Mouse (Mus musculus) left cerebral cortex, postnatal 36 days (tissue): ENCODE data around the gene Fcrlb. TPM values are rescaled to one million over a fixed set of nuclear protein-coding genes. Genes with fewer than 3 reads are reported as not detected.

ENCODE experiments used
- total RNA-seq, 2 experiments: library from RNA; stranded (reverse); gene quantifications; 2 replicates each; pipeline ENCODE4 v1.2.3; 2021

Gene Fcrlb
- total RNA-seq, 2 experiments from 2014 or later = 0.32 to 0.81 TPM

Other genes with a start within 250 kb of the Fcrlb start
- gene Atf6, start 45.2 kb downstream of the Fcrlb start, total RNA-seq = 10 to 100 TPM; 53.3 to 59.4 TPM
- gene Gm26620, start 27.9 kb downstream of the Fcrlb start, total RNA-seq = under 1 TPM in 1 of 2 experiments, not detected in 1; 0.54 TPM
- 10 to 100 TPM; 14.0 to 17.3 TPM for gene Dusp12, start 27.4 kb downstream of the Fcrlb start, total RNA-seq
- not detected for gene Fcrla, start 14.6 kb upstream of the Fcrlb start, total RNA-seq
- gene Fcgr2b, start 63.6 kb upstream of the Fcrlb start, total RNA-seq = 1 to 10 TPM; 5.5 to 5.8 TPM
- gene Fcgr4, start 106.0 kb upstream of the Fcrlb start, total RNA-seq = not detected
- gene Fcgr3, start 152.0 kb upstream of the Fcrlb start, total RNA-seq = 10 to 100 TPM in 1 of 2 experiments, 1 to 10 TPM in 1; 9.0 to 13.6 TPM
- gene Cfap126, start 201.0 kb upstream of the Fcrlb start, total RNA-seq = 1 to 10 TPM in 1 of 2 experiments, not detected in 1; 1.1 TPM
- 100 to 1,000 TPM; 200 to 204 TPM for gene Sdhc, start 237.7 kb upstream of the Fcrlb start, total RNA-seq
- gene Mpz, start 237.8 kb upstream of the Fcrlb start, total RNA-seq = not detected